Mouse (Mus musculus) forebrain, postnatal 0 days (tissue): ENCODE results near the gene Uqcrq. TPM values are rescaled to one million over a fixed set of nuclear protein-coding genes. Genes with fewer than 3 reads are reported as not detected.

Source experiments
- ATAC-seq: fragments of 200-750 bp; cut with Nextera tagmentation; 2 replicates; pipeline ENCODE4 v1.8.0; 2017; ENCODE audit warnings: mild to moderate bottlenecking, moderate library complexity
- DNase-seq: peaks from one replicate; pipeline ENCODE4 v3.0.0-alpha.2; 2015
- H3K27ac ChIP-seq: fragments of 300-500 bp; sonication (generic); 2 replicates; pipeline ENCODE4 v1.5.1; 2014; ENCODE audit warnings: low read depth, mild to moderate bottlenecking, antibody characterized with exemption, low read length, moderate library complexity, mixed read lengths
- H3K27me3 ChIP-seq: fragments of 300-500 bp; sonication (generic); 2 replicates; pipeline ENCODE4 v1.6.1; 2014; ENCODE audit warnings: mild to moderate bottlenecking, low read length, mixed read lengths; ENCODE audit not compliant: insufficient read depth
- H3K36me3 ChIP-seq: fragments of 300-500 bp; sonication (generic); 2 replicates; pipeline ENCODE4 v1.6.1; 2014; ENCODE audit warnings: mild to moderate bottlenecking, moderate library complexity; ENCODE audit not compliant: insufficient read depth
- H3K4me1 ChIP-seq: fragments of 300-500 bp; sonication (generic); 2 replicates; pipeline ENCODE4 v1.6.1; 2014; ENCODE audit warnings: antibody characterized with exemption; ENCODE audit not compliant: insufficient read depth
- H3K4me2 ChIP-seq: fragments of 300-500 bp; sonication (generic); 2 replicates; pipeline ENCODE4 v1.6.1; 2014; ENCODE audit warnings: low read depth, mild to moderate bottlenecking, moderate library complexity
- H3K4me3 ChIP-seq: fragments of 300-500 bp; sonication (generic); 2 replicates; pipeline ENCODE4 v1.5.1; 2014; ENCODE audit warnings: low read depth, low read length, mixed read lengths
- H3K9ac ChIP-seq: fragments of 300-500 bp; sonication (generic); 2 replicates; pipeline ENCODE4 v1.6.1; 2014; ENCODE audit warnings: mild to moderate bottlenecking
- H3K9me3 ChIP-seq: fragments of 300-500 bp; sonication (generic); 2 replicates; pipeline ENCODE4 v1.6.1; 2016; ENCODE audit warnings: low read length
- CTCF ChIP-seq: sonication (generic); IDR thresholded peaks from 2 replicates; pipeline ENCODE4 v1.5.1; 2016; ENCODE audit warnings: antibody characterized with exemption, control low read depth, low read depth
- WGBS: fragments of 180-500 bp; shearing (Covaris S2); extraction: QIAGEN DNeasy Blood & Tissue Kit; methylation state at CpG from one replicate; pipeline ENCODE4 v1.1.7; 2014; 5-methylcytosine and 5-hydroxymethylcytosine counted together
- polyA plus RNA-seq: library from polyadenylated mRNA; unstranded; fragments of >200 nt; fragmentation: Nextera tagmentation; extraction: Ambion mirVana; gene quantifications from 2 replicates; pipeline ENCODE4 v1.2.1, GENCODE M21; 2015
- total RNA-seq: library from RNA; depleted of rRNA; stranded (reverse); fragments of >200 nt; gene quantifications from 2 replicates; pipeline ENCODE4 v1.2.3, GENCODE M21; 2014

Gene Uqcrq
- total and polyA plus RNA-seq, 2 experiments from 2014 or later = 20.6 to 822 TPM

- Histone ChIP-seq H3K36me3 (no peaks in the 10 kb centered on the region), H3K4me1 (peaks cover 5% of the 10 kb centered on the region; the same call in 1 of the 2 replicates), H3K9me3 (no peaks in the 10 kb centered on the region), H3K4me3 (no peak overlapping the region), H3K27me3 (peaks cover 33% of the 10 kb centered on the region), H3K27ac (no peak overlapping the region), H3K4me2 (no peak overlapping the region), H3K9ac (no peak overlapping the region)
- TF ChIP-seq CTCF = no peak
- 82% methylated on average over 3 of the region's 3 CpGs for WGBS
- ATAC-seq = no peak
- no peak for DNase-seq
These were observed 29.6 kb upstream of the Uqcrq start for GRCm38 (mm10) chr11:53460192-53460591.

- H3K9me3 ChIP-seq = no peaks in the 10 kb centered on the region
- no peak overlapping the region for H3K9ac ChIP-seq
- H3K27ac ChIP-seq = no peak overlapping the region
- no peak for ATAC-seq
- 79% methylated on average over 3 of the region's 3 CpGs for WGBS
- no peak for DNase-seq
- H3K4me3 ChIP-seq = no peak overlapping the region
- peaks cover 5% of the 10 kb centered on the region; the same call in 1 of the 2 replicates for H3K4me1 ChIP-seq
- no peak overlapping the region for H3K4me2 ChIP-seq
- no peaks in the 10 kb centered on the region for H3K36me3 ChIP-seq
- no peak for TF ChIP-seq CTCF
- peaks cover 22% of the 10 kb centered on the region for H3K27me3 ChIP-seq
These were observed 28.4 kb upstream of the Uqcrq start for GRCm38 (mm10) chr11:53458996-53459395.

GRCm38 (mm10) chr11:53457372-53457954, 26.8 kb upstream of the Uqcrq start:
- Histone ChIP-seq H3K4me2 (peak overlapping the region; percentile 77), H3K27me3 (peaks cover 11% of the 10 kb centered on the region), H3K27ac (no peak overlapping the region), H3K4me3 (peak overlapping the region; percentile 43), H3K9ac (peak overlapping the region; percentile 43), H3K4me1 (peaks cover 5% of the 10 kb centered on the region; the same call in 1 of the 2 replicates), H3K36me3 (no peaks in the 10 kb centered on the region), H3K9me3 (no peaks in the 10 kb centered on the region)
- ATAC-seq (peak; percentile 42; the same call in 1 of the 2 replicates), DNase-seq (no peak)
- 9% methylated on average over 29 of the region's 29 CpGs for WGBS
- peak; percentile 21; the same call in 1 of the 2 replicates for TF ChIP-seq CTCF

- 5% methylated on average over 42 of the region's 42 CpGs for WGBS
- Histone ChIP-seq H3K4me1 (peaks cover 5% of the 10 kb centered on the region; the same call in 1 of the 2 replicates), H3K4me2 (peak within 1 kb of the TSS; percentile 77), H3K27me3 (peaks cover 8% of the 10 kb centered on the region), H3K36me3 (no peaks in the 10 kb centered on the region), H3K9ac (peak within 1 kb of the TSS; percentile 43), H3K4me3 (peak within 1 kb of the TSS; percentile 43), H3K27ac (no peak within 1 kb of the TSS), H3K9me3 (no peaks in the 10 kb centered on the region)
- ATAC-seq (peak; percentile 60), DNase-seq (peak; percentile 44)
- TF ChIP-seq CTCF = peak; percentile 48
These were observed 26.1 kb upstream of the Uqcrq start, which contains the start of the genes Gm10447 and Shroom1 for GRCm38 (mm10) chr11:53456474-53457371. Gene Gm10447, minus strand, starts transcription at chr11:53457110. Gene Shroom1, plus strand, starts transcription at chr11:53457205.

- Histone ChIP-seq H3K4me2 (no peak overlapping the region), H3K4me1 (peaks cover 5% of the 10 kb centered on the region; the same call in 1 of the 2 replicates), H3K27me3 (peaks cover 2% of the 10 kb centered on the region), H3K4me3 (no peak overlapping the region), H3K9ac (no peak overlapping the region), H3K36me3 (no peaks in the 10 kb centered on the region), H3K9me3 (no peaks in the 10 kb centered on the region), H3K27ac (no peak overlapping the region)
- no peak for TF ChIP-seq CTCF
- ATAC-seq = no peak
- no peak for DNase-seq
- WGBS = 84% methylated on average over 5 of the region's 5 CpGs
These were observed 22.4 kb upstream of the Uqcrq start for GRCm38 (mm10) chr11:53453031-53453430.

GRCm38 (mm10) chr11:53452396-53452795, 21.8 kb upstream of the Uqcrq start:
- H3K27me3 ChIP-seq = no peaks in the 10 kb centered on the region; the same call in 1 of the 2 replicates
- no peak overlapping the region for H3K9ac ChIP-seq
- no peak for TF ChIP-seq CTCF
- DNase-seq (no peak), ATAC-seq (no peak)
- H3K9me3 ChIP-seq = no peaks in the 10 kb centered on the region
- H3K4me1 ChIP-seq = peaks cover 5% of the 10 kb centered on the region; the same call in 1 of the 2 replicates
- no peak overlapping the region for H3K4me3 ChIP-seq
- no peak overlapping the region for H3K4me2 ChIP-seq
- 95% methylated on average over 9 of the region's 9 CpGs for WGBS
- no peaks in the 10 kb centered on the region for H3K36me3 ChIP-seq
- no peak overlapping the region for H3K27ac ChIP-seq
